Mouse (Mus musculus): ENCODE measurements around the gene Epb41l5. TPM values are rescaled to one million over a fixed set of nuclear protein-coding genes. Genes with fewer than 3 reads are reported as not detected.

Epb41l5 gene
- polyA plus RNA-seq, 1 experiment from 2014 or later = 64.0 TPM

DNA sequence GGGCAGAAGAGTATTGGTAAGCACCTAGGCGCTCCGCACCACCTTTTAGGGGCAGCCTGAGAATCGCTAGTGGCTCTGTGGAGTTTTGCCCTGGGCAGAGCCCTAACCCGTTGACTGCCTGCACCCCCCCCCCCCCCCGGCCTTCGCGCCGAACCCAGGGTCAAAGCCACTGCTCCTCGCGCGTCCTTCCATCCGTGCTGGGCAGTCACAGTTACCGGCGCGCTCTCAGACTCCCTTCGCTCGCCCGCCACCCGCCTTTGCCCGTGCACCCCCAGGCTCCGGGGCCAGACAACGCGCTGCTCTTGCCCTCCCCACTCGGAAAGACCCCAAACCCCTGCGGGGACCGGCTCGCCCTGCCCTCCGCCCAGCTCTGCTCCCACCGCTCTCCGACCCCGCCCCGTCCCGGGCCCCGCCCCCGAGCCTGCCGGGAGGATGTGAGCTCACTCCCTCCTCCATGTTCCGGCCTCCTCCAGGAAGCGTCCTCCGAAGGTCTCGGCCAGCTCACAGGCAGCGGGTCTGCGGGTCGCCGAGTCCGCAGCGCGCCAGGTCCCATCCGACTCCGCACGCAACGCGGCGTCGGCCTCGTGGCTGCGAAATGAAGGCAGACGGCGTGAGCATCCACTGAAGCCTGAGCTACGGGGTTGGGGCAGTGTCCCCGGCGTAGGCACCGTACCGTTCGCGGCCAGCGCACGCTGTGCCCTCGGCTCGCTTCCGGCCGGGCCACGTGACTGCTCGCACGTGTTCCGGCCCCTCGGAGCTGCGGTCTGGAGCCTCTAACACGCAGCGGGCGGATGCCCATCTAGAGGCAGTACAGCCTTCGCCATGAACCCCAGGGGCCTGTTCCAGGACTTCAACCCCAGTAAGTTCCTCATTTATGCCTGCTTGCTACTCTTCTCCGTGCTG lies 122.9 kb downstream of the Epb41l5 start, which contains the start of gene Tmem185b:
TSS of gene Tmem185b (plus strand) at position 472 of the 903 bp plus-strand sequence.
- H3K27ac ChIP-seq = peak within 1 kb of the TSS; percentile 86
- ATAC-seq (replicated peaks; ENCODE audit: low FRiP score) = peak; percentile 97
- peak within 1 kb of the TSS; percentile 89 for H3K4me2 ChIP-seq
- peaks cover 34% of the 10 kb centered on the region for H3K36me3 ChIP-seq
- WGBS = 2% methylated on average over 77 of the region's 82 CpGs
- peaks cover 17% of the 10 kb centered on the region for H3K9me3 ChIP-seq (replicated peaks)
- H3K27me3 ChIP-seq = no peaks in the 10 kb centered on the region
- H3K4me3 ChIP-seq (replicated peaks) = peak within 1 kb of the TSS; percentile 62
- peaks cover 30% of the 10 kb centered on the region for H3K4me1 ChIP-seq
- H3K9ac ChIP-seq = peak within 1 kb of the TSS; percentile 66

DNA sequence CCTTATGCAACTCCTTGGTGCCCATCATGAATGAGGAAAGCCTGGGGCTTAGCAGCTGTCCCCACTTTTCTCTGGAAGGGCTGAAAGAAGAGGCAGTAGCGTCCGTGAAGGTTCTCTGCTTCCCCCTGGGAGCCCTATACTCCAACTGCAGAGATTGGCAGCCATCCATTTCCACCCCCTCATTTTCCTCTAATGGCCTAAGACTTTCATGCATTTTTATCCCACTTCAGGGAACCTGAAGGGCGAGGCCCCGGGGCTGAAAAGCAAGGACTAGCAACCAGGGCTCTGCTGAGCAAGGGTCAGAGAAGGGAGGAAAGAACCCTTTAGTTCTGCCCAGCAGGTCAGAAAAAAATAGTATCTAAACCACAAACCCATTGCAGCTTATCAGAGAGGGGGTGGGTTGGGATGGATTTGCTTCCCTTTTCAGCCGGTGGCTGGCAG lies 123.8 kb downstream of the Epb41l5 start:
- ATAC-seq (replicated peaks; ENCODE audit: low FRiP score) = no peak
- H3K27me3 ChIP-seq = no peaks in the 10 kb centered on the region
- H3K27ac ChIP-seq = peak overlapping the region; percentile 86
- H3K9me3 ChIP-seq (replicated peaks) = peaks cover 17% of the 10 kb centered on the region
- H3K36me3 ChIP-seq = peaks cover 34% of the 10 kb centered on the region
- H3K4me3 ChIP-seq (replicated peaks) = peak overlapping the region; percentile 62
- H3K4me1 ChIP-seq = peaks cover 30% of the 10 kb centered on the region
- peak overlapping the region; percentile 66; the same call in 1 of the 2 replicates for H3K9ac ChIP-seq
- 28% methylated on average over 5 of the region's 5 CpGs for WGBS
- H3K4me2 ChIP-seq = peak overlapping the region; percentile 89

DNA sequence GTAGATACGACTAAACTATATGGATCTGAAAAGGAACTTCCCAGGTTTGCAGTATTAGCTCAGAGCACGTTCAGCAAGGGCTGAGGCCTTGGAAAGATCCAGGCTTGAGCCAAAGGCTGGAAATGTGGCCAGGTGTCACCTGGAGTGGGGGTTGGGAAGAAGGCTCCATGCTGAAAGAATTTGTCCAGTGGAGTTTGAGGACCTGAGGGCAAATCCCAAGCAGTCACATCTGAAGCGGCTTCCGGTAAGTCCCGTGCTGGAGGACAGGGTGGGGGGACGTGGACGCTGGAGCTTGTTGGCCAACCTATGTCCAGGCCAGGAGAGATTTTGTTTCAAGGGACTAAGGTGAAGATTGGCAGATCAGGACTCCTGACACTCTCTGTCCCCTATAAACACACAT lies 125.0 kb downstream of the Epb41l5 start:
- H3K4me1 ChIP-seq = peaks cover 30% of the 10 kb centered on the region
- peak overlapping the region; percentile 68 for H3K27ac ChIP-seq
- WGBS = 80% methylated on average over 7 of the region's 7 CpGs
- no peak overlapping the region for H3K9ac ChIP-seq
- no peaks in the 10 kb centered on the region for H3K27me3 ChIP-seq
- peaks cover 24% of the 10 kb centered on the region for H3K36me3 ChIP-seq
- ATAC-seq (replicated peaks; ENCODE audit: low FRiP score) = no peak
- H3K4me3 ChIP-seq (replicated peaks) = no peak overlapping the region
- no peak overlapping the region for H3K4me2 ChIP-seq
- peaks cover 16% of the 10 kb centered on the region for H3K9me3 ChIP-seq (replicated peaks)

DNA sequence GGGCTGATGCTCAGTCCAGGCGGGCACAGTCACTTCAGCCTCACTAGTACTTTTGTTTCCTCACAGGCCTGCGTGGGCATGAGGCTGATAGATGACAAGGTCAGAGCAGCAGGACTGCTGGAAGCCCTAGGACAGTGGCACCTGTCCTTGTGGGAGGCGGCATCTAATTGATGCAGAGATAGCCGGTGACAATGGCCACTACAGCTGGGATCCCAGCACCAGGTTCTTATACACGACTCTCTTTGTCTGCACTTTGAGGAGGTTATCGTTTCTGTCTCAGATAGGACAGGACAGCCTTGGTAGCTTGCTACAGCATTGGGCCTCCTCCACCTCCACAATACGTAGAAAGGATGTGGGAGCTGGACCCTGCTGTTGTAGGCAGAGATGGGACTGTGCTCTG lies 125.4 kb downstream of the Epb41l5 start:
- Histone ChIP-seq H3K4me2 (no peak overlapping the region), H3K9ac (no peak overlapping the region), H3K27me3 (no peaks in the 10 kb centered on the region), H3K36me3 (peaks cover 19% of the 10 kb centered on the region), H3K27ac (peak overlapping the region; percentile 68), H3K9me3 (replicated peaks) (peaks cover 11% of the 10 kb centered on the region), H3K4me3 (replicated peaks) (no peak overlapping the region), H3K4me1 (peaks cover 30% of the 10 kb centered on the region)
- WGBS = 80% methylated on average over 7 of the region's 7 CpGs
- no peak for ATAC-seq (replicated peaks; ENCODE audit: low FRiP score)

DNA sequence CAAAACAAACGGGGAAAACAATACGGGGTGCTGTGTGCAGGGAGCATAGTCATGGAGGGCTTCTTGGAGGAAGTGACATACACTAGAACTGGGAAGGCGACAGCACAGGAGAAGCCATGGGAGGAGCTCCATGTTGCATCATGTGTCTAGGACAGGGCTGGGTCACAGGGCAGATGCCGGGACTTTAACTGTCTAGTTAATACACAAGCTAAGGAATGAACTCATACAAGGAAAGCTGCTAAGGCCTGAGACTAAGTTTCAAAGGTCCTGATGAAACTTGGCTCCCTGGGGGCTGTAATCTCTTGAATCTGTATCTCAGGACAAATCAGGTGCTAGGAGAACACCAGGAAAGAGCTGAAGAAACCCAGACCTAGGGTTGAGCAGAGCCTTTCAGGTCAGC lies 126.1 kb downstream of the Epb41l5 start:
- Histone ChIP-seq H3K9me3 (replicated peaks) (peaks cover 9% of the 10 kb centered on the region; the same call in 1 of the 2 replicates), H3K36me3 (peaks cover 13% of the 10 kb centered on the region), H3K27ac (no peak overlapping the region), H3K27me3 (no peaks in the 10 kb centered on the region), H3K4me1 (peaks cover 30% of the 10 kb centered on the region), H3K4me3 (replicated peaks) (no peak overlapping the region), H3K9ac (no peak overlapping the region), H3K4me2 (no peak overlapping the region)
- WGBS = 80% methylated on average over 4 of the region's 4 CpGs
- no peak for ATAC-seq (replicated peaks; ENCODE audit: low FRiP score)

DNA sequence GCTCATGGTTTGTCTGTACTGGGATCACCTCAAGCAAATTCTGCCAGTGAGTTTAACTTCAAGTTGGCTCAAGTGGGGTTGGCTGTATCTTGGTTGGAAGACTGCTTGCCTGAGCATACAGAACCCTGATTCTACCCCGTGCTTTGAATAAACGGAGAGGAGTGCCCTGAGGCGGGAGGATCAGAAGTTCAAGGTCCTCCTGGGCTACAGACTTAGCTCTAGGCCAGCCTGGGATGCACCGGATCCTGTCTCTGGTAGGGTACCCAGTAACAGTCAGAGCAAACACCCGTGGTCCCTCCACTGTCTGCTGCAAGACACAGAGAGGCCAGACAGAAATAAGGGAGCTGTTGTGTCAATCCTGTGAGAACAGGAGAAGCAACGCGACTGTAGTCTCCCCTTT lies 127.1 kb downstream of the Epb41l5 start:
- H3K27ac ChIP-seq = no peak overlapping the region
- H3K9me3 ChIP-seq (replicated peaks) = 0 out of 2 replicates have a peak, but pooled peaks cover 1% of the 10 kb centered on the region
- no peak overlapping the region for H3K4me2 ChIP-seq
- peaks cover 26% of the 10 kb centered on the region for H3K4me1 ChIP-seq
- peaks cover 2% of the 10 kb centered on the region for H3K36me3 ChIP-seq
- H3K9ac ChIP-seq = no peak overlapping the region
- H3K4me3 ChIP-seq (replicated peaks) = no peak overlapping the region
- no peak for ATAC-seq (replicated peaks; ENCODE audit: low FRiP score)
- H3K27me3 ChIP-seq = no peaks in the 10 kb centered on the region
- 84% methylated on average over 7 of the region's 7 CpGs for WGBS

DNA sequence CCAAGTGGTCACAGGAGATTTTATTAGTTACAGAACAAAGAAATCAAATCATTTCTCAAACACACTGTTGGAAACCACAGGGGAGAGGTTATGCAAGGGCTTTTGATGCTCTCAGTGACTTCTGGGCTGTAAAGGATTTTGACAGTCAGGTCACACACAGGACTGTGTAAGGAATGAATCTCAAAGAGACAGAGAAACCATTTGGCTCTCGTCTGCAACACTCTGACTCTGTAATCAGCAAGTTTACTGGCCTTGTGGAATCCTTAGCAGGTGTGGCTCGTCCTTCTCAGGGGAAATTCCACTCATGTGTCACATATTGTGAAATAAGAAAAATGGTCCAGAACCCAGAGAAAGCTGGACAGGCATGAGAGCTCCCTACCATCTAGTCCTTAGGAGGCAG lies 127.8 kb downstream of the Epb41l5 start:
- H3K27me3 ChIP-seq = no peaks in the 10 kb centered on the region
- H3K4me3 ChIP-seq (replicated peaks) = no peak overlapping the region
- H3K27ac ChIP-seq = no peak overlapping the region
- H3K4me1 ChIP-seq = peaks cover 21% of the 10 kb centered on the region
- H3K9me3 ChIP-seq (replicated peaks) = no peaks in the 10 kb centered on the region
- 43% methylated on average over 2 of the region's 2 CpGs for WGBS
- ATAC-seq (replicated peaks; ENCODE audit: low FRiP score) = no peak
- no peak overlapping the region for H3K4me2 ChIP-seq
- no peaks in the 10 kb centered on the region for H3K36me3 ChIP-seq
- no peak overlapping the region for H3K9ac ChIP-seq

DNA sequence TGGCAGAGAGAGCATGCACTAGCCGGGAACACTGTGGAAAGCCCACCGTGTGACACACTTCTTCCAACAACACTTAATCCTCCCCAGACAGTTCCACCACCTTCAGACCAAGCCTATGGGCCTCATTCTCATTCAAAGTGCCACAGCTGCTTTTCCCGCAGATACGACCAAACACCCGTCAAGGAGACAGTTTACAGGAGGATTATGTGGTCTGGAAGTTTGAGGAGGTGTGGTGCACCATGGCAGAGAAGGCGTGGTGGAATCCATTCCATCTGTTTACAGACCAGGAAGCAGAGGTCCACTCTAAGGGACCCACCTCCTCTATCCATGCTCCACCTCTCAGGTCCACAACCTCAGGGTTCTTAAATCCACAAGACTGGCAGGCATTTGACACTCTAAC lies 129.5 kb downstream of the Epb41l5 start:
- H3K27me3 ChIP-seq = no peaks in the 10 kb centered on the region
- H3K4me3 ChIP-seq (replicated peaks) = no peak overlapping the region
- no peak overlapping the region for H3K4me2 ChIP-seq
- 78% methylated on average over 6 of the region's 6 CpGs for WGBS
- H3K36me3 ChIP-seq = no peaks in the 10 kb centered on the region
- ATAC-seq (replicated peaks; ENCODE audit: low FRiP score) = no peak
- H3K9me3 ChIP-seq (replicated peaks) = no peaks in the 10 kb centered on the region
- H3K27ac ChIP-seq = no peak overlapping the region
- H3K4me1 ChIP-seq = peaks cover 10% of the 10 kb centered on the region; the same call in 1 of the 2 replicates
- H3K9ac ChIP-seq = no peak overlapping the region

DNA sequence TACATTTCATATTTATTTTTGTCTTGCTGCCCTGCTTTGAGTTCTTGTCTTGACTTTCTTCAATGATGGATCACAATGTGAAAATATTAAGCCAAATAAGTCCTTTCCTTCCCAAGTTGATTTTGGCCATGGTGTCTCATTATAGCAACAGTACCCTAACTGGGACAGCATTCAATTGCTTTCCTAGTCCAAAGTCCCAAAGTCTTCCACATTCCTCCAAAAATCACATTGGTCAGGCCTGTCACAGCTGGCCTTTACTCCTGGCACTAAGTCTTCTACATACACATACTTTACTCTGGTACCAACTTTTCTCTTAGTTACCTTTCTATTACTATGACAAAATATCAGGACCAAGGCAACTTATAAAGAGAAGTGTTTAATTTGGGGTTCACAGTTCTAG lies 130.0 kb downstream of the Epb41l5 start:
- H3K27ac ChIP-seq = no peak overlapping the region
- H3K4me2 ChIP-seq = no peak overlapping the region
- H3K4me1 ChIP-seq = peaks cover 5% of the 10 kb centered on the region; the same call in 1 of the 2 replicates
- no peak overlapping the region for H3K9ac ChIP-seq
- H3K9me3 ChIP-seq (replicated peaks) = no peaks in the 10 kb centered on the region
- H3K4me3 ChIP-seq (replicated peaks) = no peak overlapping the region
- no peak for ATAC-seq (replicated peaks; ENCODE audit: low FRiP score)
- no peaks in the 10 kb centered on the region for H3K27me3 ChIP-seq
- H3K36me3 ChIP-seq = no peaks in the 10 kb centered on the region

DNA sequence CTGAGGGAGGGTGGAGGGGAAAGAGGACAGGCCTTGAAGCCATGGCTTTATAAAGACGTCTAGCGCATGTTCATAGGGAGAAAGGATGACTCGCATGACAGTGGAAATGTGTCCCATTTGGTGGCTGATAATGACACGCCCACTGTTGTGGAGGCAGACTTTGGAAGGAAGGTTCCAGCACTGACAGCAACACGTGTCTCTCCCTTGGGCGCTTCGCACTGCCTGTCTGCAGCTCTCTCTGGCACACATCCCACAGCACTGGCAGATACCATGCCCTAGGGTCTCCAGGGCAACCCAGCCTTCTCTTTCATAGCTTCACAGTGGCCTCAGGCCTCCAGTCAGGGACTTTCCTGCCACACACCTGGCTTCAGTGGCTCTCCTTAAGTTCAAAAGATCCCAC lies 130.7 kb downstream of the Epb41l5 start:
- ATAC-seq (replicated peaks; ENCODE audit: low FRiP score) = no peak
- H3K27ac ChIP-seq = no peak overlapping the region

DNA sequence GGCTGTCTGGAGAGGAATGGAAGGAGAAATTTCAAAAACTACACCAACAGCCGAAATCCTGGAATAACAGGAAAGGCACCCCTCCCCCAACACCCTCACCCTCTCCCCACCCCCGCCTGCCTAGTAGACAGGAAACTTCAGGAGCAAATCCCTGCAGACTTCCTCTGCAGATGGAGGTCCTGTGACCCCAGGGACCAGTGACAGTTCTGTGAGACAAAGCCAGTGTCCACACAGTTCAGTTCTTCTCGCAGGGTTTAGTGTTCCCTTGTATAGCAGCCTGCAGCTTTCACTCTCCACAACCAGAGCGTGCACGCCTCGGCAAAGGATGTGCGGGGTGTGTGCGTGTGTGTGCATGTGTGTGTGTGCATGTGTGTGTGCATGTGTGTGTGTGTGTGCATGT lies 137.9 kb downstream of the Epb41l5 start:
- H3K27ac ChIP-seq = peak overlapping the region; percentile 78
- H3K9me3 ChIP-seq (replicated peaks) = no peaks in the 10 kb centered on the region
- H3K36me3 ChIP-seq = no peaks in the 10 kb centered on the region
- peaks cover 15% of the 10 kb centered on the region for H3K4me1 ChIP-seq
- no peaks in the 10 kb centered on the region for H3K27me3 ChIP-seq
- 52% methylated on average over 8 of the region's 8 CpGs for WGBS
- H3K4me3 ChIP-seq (replicated peaks) = no peak overlapping the region
- H3K9ac ChIP-seq = no peak overlapping the region
- H3K4me2 ChIP-seq = no peak overlapping the region
- ATAC-seq (replicated peaks; ENCODE audit: low FRiP score) = peak; percentile 31; the same call in 1 of the 2 replicates

More for the DNA sequence above, 130.7 kb downstream of the Epb41l5 start:
- Histone ChIP-seq H3K27me3 (no peaks in the 10 kb centered on the region), H3K9ac (no peak overlapping the region), H3K4me2 (no peak overlapping the region), H3K4me3 (replicated peaks) (no peak overlapping the region), H3K4me1 (0 out of 2 replicates have a peak, but pooled peaks cover 4% of the 10 kb centered on the region), H3K9me3 (replicated peaks) (no peaks in the 10 kb centered on the region), H3K36me3 (no peaks in the 10 kb centered on the region)
- 77% methylated on average over 7 of the region's 7 CpGs for WGBS

DNA sequence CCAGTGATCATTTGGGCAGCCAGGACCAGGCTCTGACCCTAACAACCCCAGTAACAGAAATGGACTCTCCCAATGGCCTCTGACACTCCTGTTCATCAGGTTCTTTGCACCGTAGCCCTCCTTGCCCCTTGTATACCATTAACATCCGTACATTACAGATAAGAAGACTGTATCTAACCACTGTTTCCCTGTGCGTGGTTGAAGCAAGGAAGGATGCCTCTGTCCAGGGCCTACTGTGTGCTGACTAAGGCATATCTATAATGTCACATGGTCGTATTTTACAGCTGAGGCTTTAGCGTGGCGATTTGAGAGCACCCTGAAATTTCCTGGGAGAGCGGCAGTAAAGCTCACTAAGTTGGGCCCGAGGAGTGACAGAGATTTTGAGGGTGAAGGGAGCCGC lies 138.4 kb downstream of the Epb41l5 start:
- WGBS = 55% methylated on average over 9 of the region's 9 CpGs

More for the DNA sequence above, 138.4 kb downstream of the Epb41l5 start:
- H3K9ac ChIP-seq = no peak overlapping the region
- no peaks in the 10 kb centered on the region for H3K36me3 ChIP-seq
- H3K27ac ChIP-seq = peak overlapping the region; percentile 78
- no peak overlapping the region for H3K4me2 ChIP-seq
- ATAC-seq (replicated peaks; ENCODE audit: low FRiP score) = no peak
- no peaks in the 10 kb centered on the region for H3K9me3 ChIP-seq (replicated peaks)
- peaks cover 18% of the 10 kb centered on the region for H3K4me1 ChIP-seq
- H3K4me3 ChIP-seq (replicated peaks) = no peak overlapping the region
- no peaks in the 10 kb centered on the region for H3K27me3 ChIP-seq
